8 mouse cellular contexts compared by ENCODE assay signal in the genomic region with DNA sequence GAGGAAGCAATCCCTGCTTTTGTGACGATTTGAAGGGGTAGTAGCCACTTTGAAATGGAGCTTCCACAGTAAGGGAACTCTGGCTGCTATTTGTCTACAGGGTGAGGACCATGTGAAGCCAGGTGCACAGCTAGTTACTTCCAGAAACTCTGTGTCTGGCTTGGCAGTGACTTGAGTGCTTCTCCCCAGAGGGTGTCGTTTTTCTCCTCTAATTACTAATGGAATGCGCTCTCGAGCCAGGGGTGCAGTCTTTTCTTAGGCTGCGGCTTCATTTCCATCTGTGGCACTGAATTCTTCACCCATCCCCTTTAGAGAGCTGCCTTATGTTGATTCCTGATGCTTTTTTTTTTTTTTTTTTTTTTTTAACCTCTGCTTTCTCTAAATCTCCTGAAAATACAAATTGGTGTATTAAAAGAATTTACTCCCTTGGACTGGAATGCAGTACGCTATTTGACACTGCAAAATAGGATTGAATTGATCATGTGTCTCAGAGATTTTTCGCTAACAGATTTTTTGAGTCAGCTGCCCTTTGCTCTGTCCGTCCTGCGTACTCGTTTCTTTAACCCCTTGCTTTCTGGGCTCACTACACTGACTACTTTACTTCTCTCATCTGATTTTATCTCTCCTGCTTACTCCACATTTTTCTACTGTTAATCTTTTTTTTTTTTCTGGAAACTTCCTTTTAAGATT. TPM values are rescaled to one million over a fixed set of nuclear protein-coding genes. Genes with fewer than 3 reads are reported as not detected.
DNase-seq lines count a peak whose midpoint lies in the region; ATAC-seq and TF ChIP-seq lines count a peak whose summit lies in the region.

No protein-coding gene starts in this region.

- H3K36me3 ChIP-seq in lung, embryonic 14.5 days (ENCODE audit: insufficient read depth): no peaks in the 10 kb centered on the region
- no peaks in the 10 kb centered on the region for H3K36me3 ChIP-seq in embryonic facial prominence, embryonic 10.5 days (replicated peaks)
- no peaks in the 10 kb centered on the region for H3K36me3 ChIP-seq in hindbrain, embryonic 14.5 days (replicated peaks; ENCODE audit: control insufficient read depth, insufficient read depth)

- TF ChIP-seq CTCF in lung, embryonic 14.5 days (IDR thresholded peaks at IDR 0.05; ENCODE audit: low read depth): no peak
- TF ChIP-seq CTCF in left cerebral cortex, adult 2 months (IDR thresholded peaks at IDR 0.05): no peak

- no peaks in the 10 kb centered on the region for H3K27me3 ChIP-seq in lung, embryonic 14.5 days (ENCODE audit: insufficient read depth, low read length)
- no peaks in the 10 kb centered on the region for H3K27me3 ChIP-seq in embryonic facial prominence, embryonic 10.5 days (replicated peaks; ENCODE audit: low read depth, poor library complexity, severe bottlenecking)
- no peaks in the 10 kb centered on the region for H3K27me3 ChIP-seq in hindbrain, embryonic 14.5 days (ENCODE audit: control insufficient read depth, insufficient read depth, low read length)

- H3K9me3 ChIP-seq in lung, embryonic 14.5 days (ENCODE audit: low read depth, low read length): no peaks in the 10 kb centered on the region
- H3K9me3 ChIP-seq in embryonic facial prominence, embryonic 10.5 days: no peaks in the 10 kb centered on the region
- no peaks in the 10 kb centered on the region for H3K9me3 ChIP-seq in hindbrain, embryonic 14.5 days (ENCODE audit: control insufficient read depth, low read length)

- peak; percentile 65 for ATAC-seq in lung, embryonic 14.5 days (ENCODE audit: insufficient read depth)
- no peak for ATAC-seq in hindbrain, embryonic 14.5 days (ENCODE audit: low FRiP score)

- H3K4me2 ChIP-seq in lung, embryonic 14.5 days: peak overlapping the region; percentile 3; the same call in 1 of the 2 replicates
- 0 out of 2 replicates have a peak overlapping the region, but pooled peaks have one; percentile 11 for H3K4me2 ChIP-seq in hindbrain, embryonic 14.5 days (replicated peaks)

- peak; percentile 65 for DNase-seq in lung, embryonic 14.5 days
- no peak for DNase-seq in lung, postnatal 4 days
- DNase-seq in embryonic facial prominence, embryonic 10.5 days (ENCODE audit: low spot score): peak; percentile 66
- peak; percentile 32 for DNase-seq in hindbrain, embryonic 14.5 days (ENCODE audit: low spot score)
- peak; percentile 42 for DNase-seq in retina, embryonic 14.5 days (ENCODE audit: low spot score)
- DNase-seq in layer of hippocampus, adult 8-10 months (ENCODE audit: low spot score in 2 of 2): no peak
- no peak for DNase-seq in left cerebral cortex, adult 2 months (ENCODE audit: extremely low spot score in 1 of 2, low spot score in 2 of 2)
- DNase-seq in lung, postnatal 36 days: no peak

- peak overlapping the region; percentile 65 for H3K27ac ChIP-seq in lung, embryonic 14.5 days (ENCODE audit: low read depth)
- peak overlapping the region; percentile 83 for H3K27ac ChIP-seq in embryonic facial prominence, embryonic 10.5 days (replicated peaks)
- no peak overlapping the region for H3K27ac ChIP-seq in hindbrain, embryonic 14.5 days
- no peak overlapping the region for H3K27ac ChIP-seq in left cerebral cortex, adult 2 months

- intact Hi-C loops in left cerebral cortex, adult 2 months (cut with DNase I): no loop called here

- H3K4me1 ChIP-seq in lung, embryonic 14.5 days (ENCODE audit: insufficient read depth): peaks cover 15% of the 10 kb centered on the region; the same call in 1 of the 2 replicates
- H3K4me1 ChIP-seq in embryonic facial prominence, embryonic 10.5 days: peaks cover 56% of the 10 kb centered on the region
- peaks cover 14% of the 10 kb centered on the region for H3K4me1 ChIP-seq in hindbrain, embryonic 14.5 days (replicated peaks; ENCODE audit: control insufficient read depth, insufficient read depth, low read length)

- WGBS in lung, embryonic 14.5 days: 5% methylated on average over 10 of the region's 10 CpGs
- 2% methylated on average over 10 of the region's 10 CpGs for WGBS in embryonic facial prominence, embryonic 10.5 days
- WGBS in hindbrain, embryonic 14.5 days: 5% methylated on average over 10 of the region's 10 CpGs

- no peak overlapping the region for H3K9ac ChIP-seq in lung, embryonic 14.5 days
- H3K9ac ChIP-seq in hindbrain, embryonic 14.5 days: no peak overlapping the region

- H3K4me3 ChIP-seq in lung, embryonic 14.5 days (ENCODE audit: low read depth, low read length): no peak overlapping the region
- 0 out of 2 replicates have a peak overlapping the region, but pooled peaks have one; percentile 9 for H3K4me3 ChIP-seq in embryonic facial prominence, embryonic 10.5 days
- no peak overlapping the region for H3K4me3 ChIP-seq in hindbrain, embryonic 14.5 days (replicated peaks; ENCODE audit: low read length)
- H3K4me3 ChIP-seq in left cerebral cortex, adult 2 months: no peak overlapping the region

RNA-seq across cellular contexts. Expression of gene Nfib, which starts 57.0 kb away (rescaled TPM):
- polyA plus RNA-seq in lung, embryonic 14.5 days (2014; fragmentation: Nextera tagmentation; extraction: Ambion mirVana): 148 and 149 TPM in 2 replicates
- polyA plus RNA-seq in embryonic facial prominence, embryonic 10.5 days (2016; fragmentation: Nextera tagmentation; extraction: Ambion mirVana): 17.3 and 26.7 TPM in 2 replicates
- polyA plus RNA-seq in hindbrain, embryonic 14.5 days (2014; fragmentation: Nextera tagmentation; extraction: Ambion mirVana): 75.7 and 90.8 TPM in 2 replicates
- 100 to 1,000 TPM; 125 to 165 (median 149) TPM for total RNA-seq in layer of hippocampus, adult 8-10 months (2022)
- 10 to 100 TPM; 83.8 to 90.1 TPM for total RNA-seq in left cerebral cortex, adult 2 months (2021)

Comparison
In these comparisons a context has a peak if more than half of its experiments do, and no peak if none do; other contexts are left out.
1. DNase-seq: peak in lung, embryonic 14.5 days (single experiment), embryonic facial prominence, embryonic 10.5 days (single experiment), hindbrain, embryonic 14.5 days (single experiment) and retina, embryonic 14.5 days (single experiment); none in lung, postnatal 4 days (0 of 2), layer of hippocampus, adult 8-10 months (0 of 2), left cerebral cortex, adult 2 months (0 of 2) and lung, postnatal 36 days (single experiment).
2. H3K27ac ChIP-seq: peak in lung, embryonic 14.5 days (single experiment) and embryonic facial prominence, embryonic 10.5 days (single experiment); none in hindbrain, embryonic 14.5 days (single experiment) and left cerebral cortex, adult 2 months (single experiment).